Mouse (Mus musculus) bone marrow macrophage, adult 2 months (primary cell): ENCODE results near the gene Fhit.

Experiments
- CTCF ChIP-seq: IDR thresholded peaks from 2 replicates; pipeline ENCODE4 v1.5.1; 2012; ENCODE audit warnings: low read depth, mild to moderate bottlenecking, low read length, moderate library complexity
- POLR2A ChIP-seq: IDR thresholded peaks from 2 replicates; pipeline ENCODE4 v1.6.1; 2012; ENCODE audit warnings: mild to moderate bottlenecking, low read depth, low read length, borderline replicate concordance

DNA sequence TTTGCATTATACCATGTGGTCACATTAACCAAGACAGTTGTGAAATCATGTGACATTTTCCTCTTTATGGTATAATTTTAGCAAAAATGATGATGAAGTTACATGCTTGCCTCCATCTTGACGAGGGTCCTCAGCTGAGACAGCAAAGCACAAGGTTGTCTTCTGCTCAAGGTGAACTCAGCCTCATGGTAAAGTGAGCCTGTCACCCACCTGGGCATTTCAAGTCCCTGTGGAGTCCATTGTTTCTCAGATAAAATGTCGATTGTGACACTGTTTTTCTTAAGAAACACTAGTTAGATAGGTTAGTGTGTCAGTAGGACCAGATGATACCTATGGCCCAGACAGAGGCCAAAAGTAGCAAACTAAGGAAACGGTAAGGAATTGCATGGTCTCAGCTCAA lies 1464.7 kb downstream of the Fhit start:
- TF ChIP-seq POLR2A (no peak), CTCF (no peak)
